Mouse (Mus musculus) kidney, adult 11 months (tissue): ENCODE measurements around the gene Clstn2.

ENCODE experiments used
- DNase-seq: peaks from one replicate; pipeline ENCODE4 v3.0.0; 2022

The Clstn2 gene

GRCm38 (mm10) chr9:97538075-97538779, 494.8 kb downstream of the Clstn2 start:
- no peak for DNase-seq

- no peak for DNase-seq
Observed at GRCm38 (mm10) chr9:97534196-97534595, 498.8 kb downstream of the Clstn2 start.

GRCm38 (mm10) chr9:97533306-97533705, 499.7 kb downstream of the Clstn2 start:
- DNase-seq = no peak

GRCm38 (mm10) chr9:97532536-97532935, 500.4 kb downstream of the Clstn2 start:
- no peak for DNase-seq

- no peak for DNase-seq
Observed at GRCm38 (mm10) chr9:97527926-97528325, 505.1 kb downstream of the Clstn2 start.

- DNase-seq = peak; percentile 12
Observed at GRCm38 (mm10) chr9:97527276-97527675, 505.7 kb downstream of the Clstn2 start.

GRCm38 (mm10) chr9:97525563-97525962, 507.4 kb downstream of the Clstn2 start:
- no peak for DNase-seq

- DNase-seq = no peak
Observed at GRCm38 (mm10) chr9:97524861-97525260, 508.1 kb downstream of the Clstn2 start.

GRCm38 (mm10) chr9:97520771-97521170, 512.2 kb downstream of the Clstn2 start:
- no peak for DNase-seq

GRCm38 (mm10) chr9:97517006-97517405, 516.0 kb downstream of the Clstn2 start:
- DNase-seq = no peak

- no peak for DNase-seq
Observed at GRCm38 (mm10) chr9:97514639-97515038, 518.3 kb downstream of the Clstn2 start.

- no peak for DNase-seq
Observed at GRCm38 (mm10) chr9:97512282-97512850, 520.6 kb downstream of the Clstn2 start.

- DNase-seq = no peak
Observed at GRCm38 (mm10) chr9:97501416-97501815, 531.6 kb downstream of the Clstn2 start.

- no peak for DNase-seq
Observed at GRCm38 (mm10) chr9:97495056-97495455, 537.9 kb downstream of the Clstn2 start.

- no peak for DNase-seq
Observed at GRCm38 (mm10) chr9:97491626-97492025, 541.4 kb downstream of the Clstn2 start.

GRCm38 (mm10) chr9:97490591-97491176, 542.3 kb downstream of the Clstn2 start:
- no peak for DNase-seq

- no peak for DNase-seq
Observed at GRCm38 (mm10) chr9:97486826-97487225, 546.2 kb downstream of the Clstn2 start.

- DNase-seq = no peak
Observed at GRCm38 (mm10) chr9:97481187-97481586, 551.8 kb downstream of the Clstn2 start.

GRCm38 (mm10) chr9:97476961-97477360, 556.0 kb downstream of the Clstn2 start:
- DNase-seq = no peak

- no peak for DNase-seq
Observed at GRCm38 (mm10) chr9:97476456-97476855, 556.5 kb downstream of the Clstn2 start.

GRCm38 (mm10) chr9:97474896-97475295, 558.1 kb downstream of the Clstn2 start:
- DNase-seq = no peak

GRCm38 (mm10) chr9:97471014-97471591, 561.9 kb downstream of the Clstn2 start:
- DNase-seq = no peak

- DNase-seq = no peak
Observed at GRCm38 (mm10) chr9:97460452-97460851, 572.5 kb downstream of the Clstn2 start.

GRCm38 (mm10) chr9:97459745-97460144, 573.2 kb downstream of the Clstn2 start:
- no peak for DNase-seq
